Mouse (Mus musculus): ENCODE results near the gene 4931406P16Rik.

The 4931406P16Rik gene

DNA sequence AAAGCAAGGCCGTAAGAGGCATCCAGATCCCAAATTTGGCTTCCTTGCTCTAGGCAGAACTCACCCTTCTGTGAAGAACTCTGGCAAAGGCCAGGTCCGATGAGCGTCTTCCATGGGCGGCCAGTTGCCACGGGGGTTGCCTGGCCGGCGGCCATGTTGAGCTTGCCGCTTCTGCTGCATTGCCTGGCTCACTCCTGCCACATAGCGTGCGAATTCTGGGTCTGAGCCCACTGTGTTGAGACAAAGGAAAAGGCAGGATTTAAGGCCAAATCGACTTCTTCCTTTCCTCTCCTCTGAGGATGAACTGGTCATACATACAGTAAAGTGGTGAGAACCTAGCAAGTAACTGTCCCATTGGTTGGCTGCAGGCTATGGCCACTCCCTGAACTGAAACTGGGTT lies 71.2 kb downstream of the 4931406P16Rik start:
- DNase-seq, result peak; percentile 95 to 96

DNA sequence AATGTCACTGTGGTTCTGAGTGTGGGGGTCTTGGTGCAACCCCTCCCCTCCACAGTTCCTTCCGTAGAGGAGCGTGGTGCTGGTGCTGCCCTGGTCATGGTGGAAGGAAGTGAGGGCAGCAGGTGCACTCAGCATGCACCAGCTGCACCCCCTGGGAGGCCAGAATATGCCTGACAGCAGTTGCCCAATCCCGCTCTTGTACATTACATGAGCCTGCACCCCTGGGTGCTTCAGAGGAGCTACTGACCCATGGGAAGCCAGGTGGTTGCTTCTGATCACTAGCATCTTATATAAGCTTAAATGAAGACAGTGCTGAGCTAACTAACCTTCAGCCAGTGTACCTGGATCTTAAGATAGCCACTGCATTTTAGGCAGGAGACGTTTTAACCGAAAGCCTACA lies 75.3 kb downstream of the 4931406P16Rik start:
- DNase-seq, result peak in 1 of 2 experiments; percentile 36

DNA sequence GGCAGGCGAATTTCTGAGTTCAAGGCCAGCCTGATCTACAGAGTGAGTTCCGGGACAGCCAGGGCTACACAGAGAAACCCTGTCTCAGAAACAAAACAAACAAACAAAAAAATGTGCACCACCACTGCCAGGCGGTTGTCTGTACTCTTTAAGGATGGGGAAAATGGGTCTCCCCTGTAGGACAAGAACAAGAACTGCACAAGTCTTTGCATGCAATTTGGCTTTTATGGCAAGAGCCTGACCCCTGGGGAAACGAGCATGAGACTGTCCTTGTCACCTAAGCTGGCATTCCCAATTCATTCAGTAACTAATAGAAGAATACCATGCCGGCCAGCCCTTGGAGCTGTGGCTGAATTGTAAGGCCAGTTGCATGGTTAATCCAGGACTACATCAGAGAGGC lies 77.7 kb downstream of the 4931406P16Rik start:
- DNase-seq, result no peak

DNA sequence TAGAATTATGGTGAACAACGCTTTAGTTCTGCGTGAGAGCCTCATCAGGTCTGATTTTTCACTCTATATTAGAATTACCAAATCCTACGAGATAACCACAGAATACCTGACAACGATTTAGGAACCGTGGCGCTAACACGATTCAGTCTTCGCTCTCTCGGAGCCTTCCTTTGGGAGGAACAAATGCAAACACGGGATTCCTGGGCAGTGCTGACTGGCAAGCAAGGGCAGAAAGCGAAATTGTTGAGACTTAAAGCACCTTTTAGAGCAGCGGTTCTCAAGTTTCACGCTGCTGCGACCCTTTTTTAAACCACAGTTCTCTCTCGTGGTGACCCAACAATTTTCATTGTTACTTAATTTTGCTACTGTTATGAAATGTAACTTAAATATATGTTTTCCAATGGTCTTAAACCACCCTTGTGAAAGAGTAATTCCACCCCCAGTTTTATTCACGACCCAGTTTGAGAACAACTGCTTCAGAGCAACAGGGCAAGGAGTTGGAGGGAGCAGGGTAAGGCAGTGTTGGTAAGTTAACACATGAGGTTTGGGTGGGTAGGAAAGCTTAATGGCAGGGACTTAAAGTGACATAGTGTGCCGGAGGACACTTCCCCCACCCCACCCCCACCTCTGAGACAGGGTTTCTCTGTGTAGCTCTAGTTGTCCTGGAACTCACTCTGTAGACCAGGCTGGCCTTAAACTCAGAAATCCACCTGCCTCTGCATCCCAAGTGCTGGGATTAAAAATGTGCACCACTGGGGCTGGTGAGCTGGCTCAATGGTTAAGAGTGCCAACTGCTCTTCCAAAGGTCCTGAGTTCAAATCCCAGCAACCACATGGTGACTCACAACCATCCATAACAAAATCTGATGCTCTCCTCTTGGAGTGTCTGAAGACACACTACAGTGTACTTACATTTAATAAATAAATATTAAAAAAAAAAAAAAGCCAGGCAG lies 78.5 kb downstream of the 4931406P16Rik start:
- DNase-seq, result peak in 1 of 2 experiments; percentile 41

DNA sequence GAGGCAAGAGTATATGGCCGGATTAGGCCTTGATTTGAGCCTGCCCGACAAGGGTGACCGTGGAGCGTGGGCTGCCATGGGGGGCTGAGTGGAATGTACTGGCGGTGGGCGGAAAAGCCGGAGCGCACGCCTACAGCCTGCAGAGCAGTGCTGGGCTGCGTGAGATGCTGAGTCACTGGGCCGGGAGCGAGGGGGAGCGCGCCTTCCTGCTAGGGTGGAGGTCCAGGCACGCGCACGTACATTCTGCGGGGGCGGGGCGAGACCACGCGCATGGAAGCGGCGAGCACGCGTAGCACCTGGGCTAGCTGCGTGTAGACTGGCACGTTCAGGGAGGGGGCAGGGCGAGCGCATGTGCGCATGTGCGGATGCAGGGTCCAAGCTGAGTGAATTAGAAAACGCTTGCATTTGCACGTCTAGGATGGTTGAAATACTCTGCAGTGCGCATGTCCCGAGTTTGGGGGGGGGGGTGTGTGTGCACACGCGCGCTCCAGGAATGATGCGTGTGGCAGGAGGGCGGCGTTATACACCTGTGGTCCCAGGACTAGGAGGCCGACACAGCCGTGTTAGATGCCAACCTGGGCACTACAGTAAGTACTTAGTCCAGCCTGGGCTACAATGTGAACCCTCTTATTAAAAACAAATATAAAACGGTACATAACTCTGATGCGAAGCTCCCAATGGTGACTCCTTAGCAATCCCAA lies 79.3 kb downstream of the 4931406P16Rik start:
- DNase-seq, result peak; percentile 100

DNA sequence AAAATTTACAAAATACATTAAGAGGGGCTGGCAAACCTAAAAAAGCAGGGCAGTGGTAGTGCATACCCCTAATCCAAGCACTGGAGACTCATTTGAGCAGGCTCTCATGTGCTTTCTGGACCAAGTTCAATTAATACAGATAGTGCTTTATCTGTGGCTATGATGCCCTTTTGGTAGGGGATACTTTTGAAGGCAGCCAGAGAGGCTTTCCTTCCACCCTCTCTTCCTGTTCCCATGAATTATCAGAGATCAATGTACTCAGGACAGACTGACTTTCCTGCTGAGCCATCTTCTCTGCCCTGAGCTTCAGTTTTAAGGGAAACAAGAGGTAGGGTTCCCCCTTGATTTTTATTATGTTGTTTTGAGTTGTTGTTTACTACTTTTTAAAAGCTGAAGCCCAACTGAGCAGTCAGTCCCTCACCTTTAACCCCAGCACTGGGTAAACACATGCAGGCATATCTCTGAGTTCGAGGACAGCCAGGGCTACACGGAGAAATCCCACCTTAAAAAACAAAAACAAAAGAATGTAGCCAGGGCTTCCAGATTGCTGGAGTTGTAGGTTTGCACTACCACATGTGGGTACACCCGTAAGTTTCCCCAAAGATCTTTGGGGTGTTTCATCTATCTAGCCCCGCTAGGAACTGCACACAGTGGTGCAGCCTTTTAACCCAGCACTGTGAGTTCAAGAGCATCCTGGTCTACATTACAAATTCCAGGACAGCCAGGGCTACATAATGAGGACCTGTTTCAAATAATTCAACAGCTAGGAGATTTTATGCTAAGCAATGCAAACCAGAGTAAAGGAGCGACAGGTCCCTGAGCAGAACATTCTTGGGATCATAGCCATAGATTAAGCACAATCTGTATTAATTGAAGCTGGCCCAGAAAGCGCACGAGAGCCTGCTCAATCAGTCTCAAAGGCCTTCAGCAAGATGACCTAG lies 80.3 kb downstream of the 4931406P16Rik start:
- DNase-seq, result no peak

DNA sequence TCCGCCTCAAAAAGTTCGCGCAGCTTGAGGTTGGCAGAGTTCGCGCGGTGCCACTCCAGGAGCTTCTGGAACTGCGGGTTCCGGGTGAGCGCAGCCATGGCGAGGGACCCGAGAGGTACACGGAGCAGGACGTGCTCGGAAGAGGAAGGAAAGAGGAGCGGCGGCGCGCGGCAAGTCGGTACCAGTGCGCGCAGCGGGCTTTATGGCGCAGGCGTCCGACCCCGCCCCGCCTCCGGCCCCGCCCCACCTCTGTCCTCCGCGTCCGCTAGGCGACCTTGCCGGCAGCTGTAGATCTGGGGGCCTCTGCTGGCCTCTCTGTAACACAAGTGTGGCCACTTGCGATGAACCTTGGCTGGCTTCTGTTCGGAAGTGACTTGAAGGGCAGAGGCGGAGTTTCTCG lies 83.2 kb downstream of the 4931406P16Rik start, which contains the start of gene Gpi1:
Gene Gpi1, minus strand, starts transcription at position 221 of the 400 bp plus-strand sequence.
- peak; percentile 81 to 86 for DNase-seq

DNA sequence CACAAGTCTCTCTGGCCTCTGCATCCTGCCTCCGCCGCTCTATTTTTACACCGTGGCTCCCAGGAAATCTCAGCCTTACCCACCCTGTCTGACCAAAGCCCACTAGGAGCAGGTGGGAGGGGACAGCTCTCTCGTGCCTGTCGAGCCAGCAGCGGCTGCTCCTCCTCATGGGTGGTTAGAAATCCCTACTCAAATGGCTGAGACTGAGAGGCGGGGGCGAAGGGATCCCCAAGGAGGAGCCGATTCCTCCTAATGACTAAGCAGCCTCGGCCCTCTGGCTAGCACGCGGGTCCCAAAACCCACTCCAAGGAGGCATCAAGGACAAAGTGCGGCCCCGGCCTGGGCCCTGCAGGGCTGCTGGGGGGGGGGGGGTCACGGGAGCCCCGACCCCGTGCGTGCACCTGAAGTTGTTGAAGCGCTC lies 83.7 kb downstream of the 4931406P16Rik start:
- DNase-seq, result peak; percentile 59 to 65

DNA sequence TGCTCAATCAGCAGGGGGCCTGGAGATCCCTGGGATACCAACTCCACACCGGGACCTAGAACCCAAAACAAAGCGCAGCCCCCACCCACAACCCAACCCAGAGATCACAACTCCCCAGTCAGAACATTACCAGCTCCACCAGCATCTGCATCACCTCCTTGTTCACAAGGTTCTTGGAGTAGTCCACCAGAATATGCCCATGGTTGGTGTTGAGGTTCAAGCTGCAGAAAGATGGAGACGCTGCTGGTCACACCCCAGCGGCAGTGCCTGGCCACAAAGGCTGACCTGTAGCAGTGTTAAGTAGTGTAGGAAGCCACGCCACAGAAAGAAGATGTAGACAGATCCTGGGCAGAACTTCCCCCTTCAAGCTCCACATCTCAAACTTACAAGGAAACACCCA lies 84.2 kb downstream of the 4931406P16Rik start:
- DNase-seq, result no peak

DNA sequence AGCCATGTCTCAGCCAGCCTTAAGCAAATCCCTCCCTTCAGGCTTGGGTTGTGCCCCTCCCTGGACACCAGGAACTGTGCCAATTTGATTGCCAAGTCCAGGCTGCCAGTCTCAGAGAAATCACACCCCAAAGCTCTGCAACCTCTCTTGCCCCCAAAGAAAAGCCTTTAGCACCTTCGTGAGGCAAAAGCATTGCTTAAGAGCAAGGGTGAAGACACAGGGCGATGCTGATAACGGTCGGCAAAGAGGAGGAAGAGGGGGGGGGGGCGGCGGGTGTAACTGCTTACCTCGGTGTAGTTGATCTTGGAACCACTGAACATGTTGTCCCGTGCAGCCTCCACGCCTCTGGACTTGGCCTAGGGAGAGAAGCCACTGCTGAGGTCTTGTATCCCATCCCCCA lies 84.7 kb downstream of the 4931406P16Rik start:
- peak; percentile 50 to 59 for DNase-seq

DNA sequence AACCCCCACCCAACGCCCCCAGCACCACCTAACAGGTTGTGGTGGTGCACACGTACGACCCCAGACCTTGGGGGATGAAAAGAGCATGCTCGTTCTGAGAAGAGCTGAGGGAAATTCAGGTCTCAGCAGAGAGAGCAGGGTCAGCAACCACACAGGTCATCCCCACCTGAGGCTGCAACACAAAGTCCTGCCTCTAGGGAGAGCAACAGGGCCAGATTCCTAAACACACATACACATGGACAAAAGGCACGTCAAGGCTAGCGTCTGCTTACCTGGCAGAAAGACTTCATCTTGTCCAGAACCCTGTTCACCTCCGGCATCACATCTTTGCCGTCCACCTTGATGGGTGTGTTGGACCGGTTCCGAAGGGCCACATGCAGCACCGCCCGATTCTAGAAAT lies 86.5 kb downstream of the 4931406P16Rik start:
- DNase-seq, result no peak

DNA sequence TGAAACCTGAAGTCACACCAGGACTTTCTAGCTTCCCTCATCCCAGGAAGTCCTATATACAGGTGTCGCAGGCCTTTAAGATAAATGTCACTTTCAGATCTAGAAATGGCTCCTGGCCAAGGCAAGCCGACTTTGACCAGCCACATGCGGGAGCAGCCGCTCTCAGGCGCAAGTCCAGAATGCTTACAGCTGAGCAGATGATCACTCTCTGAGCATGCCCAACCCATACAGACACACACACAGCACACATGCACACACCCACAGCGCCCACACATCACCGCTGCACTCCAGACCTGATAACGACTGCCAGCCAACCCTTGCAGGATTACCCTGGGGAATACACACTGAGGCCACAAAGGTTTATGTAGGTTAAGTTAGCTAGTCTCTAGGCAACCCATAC lies 87.3 kb downstream of the 4931406P16Rik start:
- peak in 1 of 2 experiments; percentile 30 for DNase-seq

DNA sequence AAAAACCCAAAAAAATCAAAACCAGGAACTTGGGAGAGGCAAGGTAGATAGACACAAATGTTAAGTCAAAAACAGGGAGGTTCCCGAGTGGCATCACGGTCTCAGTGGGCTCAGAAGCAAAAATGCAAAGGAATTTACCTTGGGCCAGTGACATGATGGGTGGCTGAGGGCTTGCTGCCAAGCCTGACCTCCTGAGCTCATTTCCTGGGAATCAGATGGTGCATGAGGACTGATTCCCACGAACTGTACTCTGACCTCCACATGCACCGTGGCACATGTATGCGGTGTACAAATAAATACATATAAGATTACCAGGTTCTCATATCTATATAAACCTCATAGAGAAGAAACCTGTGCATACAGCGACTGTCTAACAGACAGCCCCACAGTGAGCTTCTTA lies 89.0 kb downstream of the 4931406P16Rik start:
- no peak for DNase-seq

DNA sequence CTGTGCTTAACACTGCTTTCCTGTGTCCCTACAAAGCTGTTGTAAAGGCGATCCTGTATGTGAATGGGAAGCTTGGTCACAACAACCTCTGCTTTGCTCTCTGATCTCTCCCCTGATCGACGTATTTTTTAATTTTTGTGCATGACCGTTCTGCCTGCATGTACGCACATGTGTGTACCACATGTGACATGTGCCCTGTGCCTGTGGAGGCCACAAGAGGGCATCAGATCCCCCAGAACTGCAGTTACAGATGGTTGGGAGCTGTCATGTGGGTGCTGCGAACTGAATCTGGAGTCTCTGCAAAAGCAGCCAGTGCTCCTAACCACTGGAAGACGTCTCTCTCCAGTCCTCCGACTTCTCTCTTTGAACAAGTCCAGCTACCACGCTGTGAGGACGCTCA lies 91.0 kb downstream of the 4931406P16Rik start:
- DNase-seq, result no peak

DNA sequence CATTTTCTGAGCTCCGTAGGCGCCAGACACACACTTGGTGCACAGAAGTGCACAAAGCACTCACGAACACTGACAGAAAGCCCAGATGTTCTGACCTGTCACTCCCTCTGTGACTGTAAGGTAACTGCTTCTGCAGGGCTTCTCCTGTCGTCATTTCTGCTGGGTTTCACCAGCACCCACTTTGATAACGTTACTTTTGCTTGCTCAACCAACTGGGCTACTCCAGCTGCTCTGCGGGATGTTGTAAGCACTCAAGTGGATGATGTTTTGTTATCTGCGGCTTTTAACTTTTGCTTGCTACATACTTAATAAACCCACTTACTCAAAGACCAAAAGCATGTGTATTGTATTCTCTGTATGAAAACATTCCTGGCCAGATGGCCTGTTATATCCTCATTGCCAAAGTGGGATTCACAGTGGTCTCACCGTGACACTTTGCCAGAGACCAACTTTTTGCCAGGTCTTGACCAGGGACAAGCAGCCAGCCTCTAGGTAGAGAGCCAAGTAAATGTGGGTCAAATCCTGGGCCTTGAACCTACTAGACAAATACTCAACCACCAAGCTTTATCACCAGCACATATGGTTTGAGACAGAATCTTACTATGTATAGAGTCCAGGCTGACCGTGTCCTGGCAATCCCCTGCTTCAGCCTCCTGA lies 91.6 kb downstream of the 4931406P16Rik start:
- peak; percentile 39 to 63 for DNase-seq

DNA sequence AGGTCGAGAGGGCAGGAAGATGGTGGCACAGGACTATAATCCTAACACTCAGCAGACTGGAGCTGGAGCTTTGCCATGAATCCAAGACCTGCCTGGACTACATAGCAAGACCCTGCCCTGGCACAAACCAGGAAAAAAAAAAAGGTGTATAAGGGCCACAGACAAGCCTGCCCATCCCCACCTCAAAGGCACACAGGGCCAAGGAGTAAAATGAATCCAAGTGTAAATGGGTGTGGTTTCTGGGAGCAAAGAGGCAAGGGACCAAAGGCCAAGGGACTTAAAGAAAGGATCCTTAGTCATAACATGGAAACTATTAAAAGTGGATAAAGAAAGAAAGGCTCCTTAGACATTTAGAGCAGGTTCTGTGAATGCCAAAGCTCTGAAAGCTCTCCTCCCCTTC lies 94.9 kb downstream of the 4931406P16Rik start:
- DNase-seq, result no peak

DNA sequence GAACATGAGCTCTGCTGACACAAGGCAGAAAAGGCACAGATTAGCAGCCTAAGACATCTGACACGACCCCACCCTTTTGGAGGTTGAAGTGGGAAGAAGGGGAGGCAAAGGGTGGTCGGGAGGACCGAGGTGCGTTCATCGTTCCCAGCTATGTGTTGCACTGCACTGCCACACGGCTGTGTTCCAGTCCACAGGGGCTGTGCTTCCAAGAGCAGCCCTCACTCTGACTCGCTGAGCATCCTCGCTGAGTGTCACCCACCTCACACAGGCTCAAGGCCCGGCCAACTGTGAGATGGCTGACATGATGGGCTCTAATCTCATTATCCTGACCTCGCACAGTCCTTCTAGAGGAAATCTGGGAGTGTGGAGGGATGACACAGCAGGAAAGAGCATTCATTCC lies 96.9 kb downstream of the 4931406P16Rik start:
- DNase-seq, result no peak

DNA sequence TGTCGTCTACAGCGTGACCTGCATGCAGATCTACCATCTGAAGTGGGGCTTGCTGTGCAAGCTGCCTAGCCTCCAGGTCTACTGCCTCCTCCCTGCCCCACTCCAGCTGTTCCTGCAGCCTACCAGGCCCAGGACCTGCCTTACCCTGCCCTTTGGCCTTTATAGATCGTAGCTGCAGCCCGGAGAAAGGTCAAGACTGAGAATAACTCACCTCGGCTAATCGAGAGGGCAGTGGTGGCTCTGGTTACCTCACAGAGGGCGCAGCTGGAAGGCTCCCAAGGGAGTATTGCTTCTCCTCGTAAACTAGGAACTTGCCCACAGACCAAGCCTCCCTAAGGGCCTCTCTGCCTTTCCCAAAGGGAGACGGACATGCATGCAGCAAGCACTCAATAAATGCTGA lies 97.9 kb downstream of the 4931406P16Rik start:
- no peak for DNase-seq

DNA sequence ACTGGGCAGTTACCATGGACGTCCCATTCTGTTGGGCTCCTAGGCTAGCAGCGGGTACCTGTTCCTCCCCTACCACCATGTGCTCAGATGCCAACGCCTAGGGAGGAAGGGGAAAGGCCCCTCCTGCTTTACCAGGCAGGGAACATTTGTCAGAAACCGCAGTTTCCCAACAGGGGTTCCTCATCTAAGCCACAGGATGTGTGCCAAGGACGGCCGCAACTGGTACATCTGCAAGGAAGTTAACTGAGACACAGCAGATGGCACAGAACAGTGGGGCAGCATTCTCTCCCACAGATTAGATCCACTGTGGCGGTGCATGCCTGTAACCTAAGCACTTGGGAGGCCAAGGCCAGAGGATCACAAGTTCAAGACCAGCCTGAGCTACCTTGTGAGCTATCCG lies 98.7 kb downstream of the 4931406P16Rik start:
- no peak for DNase-seq

DNA sequence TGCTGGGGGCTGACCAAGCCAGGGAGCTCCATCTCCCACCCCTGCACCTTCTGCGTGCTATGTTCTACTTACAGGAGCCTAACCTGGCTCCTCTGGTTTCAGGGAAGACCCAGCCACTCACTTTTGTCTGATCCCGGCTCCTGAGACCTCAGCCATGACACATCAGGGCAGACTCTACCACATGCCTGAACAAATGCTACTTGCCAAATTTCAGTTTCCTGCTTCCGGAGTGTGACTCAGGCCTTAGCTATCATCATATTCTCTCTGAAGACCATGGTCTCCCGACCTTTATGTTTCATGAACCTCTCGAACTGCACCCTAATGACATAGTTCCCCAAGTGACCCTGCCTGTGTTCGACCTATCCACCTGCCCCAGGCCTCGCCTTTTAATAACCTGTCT lies 100.1 kb downstream of the 4931406P16Rik start:
- no peak for DNase-seq

DNA sequence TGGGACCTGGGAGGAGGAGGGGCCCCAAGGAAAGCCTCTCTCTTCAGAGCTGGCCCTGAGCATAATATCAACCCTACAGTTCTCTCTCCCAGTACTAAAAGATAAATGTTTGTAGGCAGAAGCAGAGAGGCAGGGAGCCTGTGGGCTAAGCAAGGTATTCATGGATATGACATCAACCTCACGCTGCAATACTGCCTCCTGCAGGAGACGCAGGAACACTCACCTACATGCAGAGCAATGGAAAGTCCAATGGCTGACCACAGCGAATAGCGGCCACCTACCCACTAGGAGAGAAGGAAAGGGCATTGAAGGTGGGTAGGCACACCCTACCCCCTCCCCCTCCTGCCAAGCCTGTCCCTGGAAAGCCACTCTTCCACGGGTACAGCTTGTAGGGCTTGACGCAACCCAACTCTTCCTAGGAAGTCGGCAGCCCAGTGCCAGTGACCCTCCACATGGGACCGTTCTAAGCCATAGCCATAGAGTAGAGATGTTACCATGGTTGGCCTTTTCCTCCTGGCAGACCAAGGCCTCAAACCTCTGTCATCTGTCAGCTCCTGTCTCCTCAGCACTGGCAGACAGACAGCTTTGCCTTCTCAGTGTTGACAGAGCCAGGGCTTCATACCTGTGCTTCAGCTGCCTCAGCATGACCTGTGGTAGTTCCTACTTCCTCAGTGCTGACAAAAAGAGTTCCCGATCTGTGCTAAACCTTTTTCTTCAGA lies 105.2 kb downstream of the 4931406P16Rik start:
- no peak for DNase-seq
